ENCODE assay signal across 23 mouse cellular contexts in the genomic region with DNA sequence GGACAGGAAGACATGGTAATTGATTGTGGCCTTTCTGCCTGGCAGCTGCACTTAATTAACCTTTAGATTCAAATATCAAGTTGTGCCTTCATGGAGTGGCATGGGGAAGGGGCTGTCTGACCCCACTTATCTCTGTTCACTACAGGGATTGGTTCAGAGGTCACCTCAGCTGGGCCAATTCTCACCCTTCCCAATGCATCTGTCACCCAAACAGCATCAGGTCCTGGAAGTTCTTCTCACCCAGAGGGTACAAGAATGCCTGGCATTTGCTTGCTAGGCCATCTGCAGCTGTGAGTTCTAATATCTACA.
A peak's percentile ranks its signal among the peaks of the same experiment; 100 is the strongest.
DNase-seq lines count a peak whose midpoint lies in the region; ATAC-seq lines count a peak whose summit lies in the region.
"Had no signal": no experiment of that assay in that cellular context is flagged by ENCODE, and none has a peak within 500 bp of the region (broad histone marks: within the 10 kb centered on the region; RNA-seq: fewer than 3 reads in every experiment).

No protein-coding gene starts in this region.

- no peaks in the 10 kb centered on the region; the same call in 1 of the 2 replicates for H3K4me1 ChIP-seq in hindbrain, embryonic 14.5 days (replicated peaks; ENCODE audit: control insufficient read depth, insufficient read depth, low read length)
- H3K4me1 ChIP-seq: heart, embryonic 15.5 days; limb, embryonic 15.5 days; megakaryocyte, embryonic 14.5 days; neural tube, embryonic 15.5 days had no signal

- DNase-seq in heart, adult 11 months = peak; percentile 77
- no peak for DNase-seq in heart, postnatal 25 days (ENCODE audit: low spot score)
- peak; percentile 9 for DNase-seq in embryo, embryonic 9.5 days (ENCODE audit: extremely low spot score)
- DNase-seq in hindbrain, embryonic 14.5 days (ENCODE audit: low spot score) = no peak
- peak; percentile 33 for DNase-seq in retina, embryonic 14.5 days (ENCODE audit: low spot score)
- DNase-seq in gastrocnemius, adult 8-10 months (ENCODE audit: low spot score in 2 of 2) = no peak
- DNase-seq in left cerebral cortex, postnatal 14 days (ENCODE audit: low spot score in 2 of 2) = no peak
- DNase-seq in spleen, postnatal 4 days (ENCODE audit: low spot score in 2 of 2) = no peak
- DNase-seq: adrenal gland, adult 8-10 months; cerebellum, postnatal 14 days; kidney, adult 11 months; kidney, postnatal 4 days; layer of hippocampus, adult 9-11 months; lung, embryonic 14.5 days; lung, postnatal 36 days had no signal

- H3K9ac ChIP-seq in hindbrain, embryonic 14.5 days = no peak overlapping the region
- H3K9ac ChIP-seq: heart, embryonic 15.5 days; limb, embryonic 15.5 days; liver, embryonic 14.5 days; lung, embryonic 14.5 days; neural tube, embryonic 15.5 days had no signal

- no peaks in the 10 kb centered on the region for H3K27me3 ChIP-seq in hindbrain, embryonic 14.5 days (ENCODE audit: control insufficient read depth, insufficient read depth, low read length)
- H3K27me3 ChIP-seq: heart, embryonic 15.5 days; limb, embryonic 15.5 days; megakaryocyte, embryonic 14.5 days; neural tube, embryonic 15.5 days had no signal

- no peaks in the 10 kb centered on the region for H3K36me3 ChIP-seq in hindbrain, embryonic 14.5 days (replicated peaks; ENCODE audit: control insufficient read depth, insufficient read depth)
- H3K36me3 ChIP-seq: heart, embryonic 15.5 days; limb, embryonic 15.5 days; neural tube, embryonic 15.5 days had no signal

- H3K27ac ChIP-seq in hindbrain, embryonic 14.5 days = no peak overlapping the region
- H3K27ac ChIP-seq: heart, embryonic 15.5 days; left cerebral cortex, adult 2 months; limb, embryonic 15.5 days; liver, embryonic 14.5 days; neural tube, embryonic 15.5 days; stomach, postnatal 0 days had no signal

- ATAC-seq in hindbrain, embryonic 14.5 days (ENCODE audit: low FRiP score) = peak; percentile 21; the same call in 1 of the 2 replicates
- ATAC-seq: Patski had no signal

- no peak overlapping the region for H3K4me3 ChIP-seq in hindbrain, embryonic 14.5 days (replicated peaks; ENCODE audit: low read length)
- H3K4me3 ChIP-seq: heart, embryonic 15.5 days; left cerebral cortex, adult 2 months; limb, embryonic 15.5 days; megakaryocyte, embryonic 14.5 days; neural tube, embryonic 15.5 days had no signal

- intact Hi-C loops in heart, postnatal 25 days (cut with DNase I) = no loop called here
- intact Hi-C loops in left cerebral cortex, postnatal 14 days (cut with DNase I) = no loop called here

- no peaks in the 10 kb centered on the region for H3K9me3 ChIP-seq in hindbrain, embryonic 14.5 days (ENCODE audit: control insufficient read depth, low read length)
- H3K9me3 ChIP-seq: heart, embryonic 15.5 days; limb, embryonic 15.5 days; neural tube, embryonic 15.5 days had no signal

- H3K4me2 ChIP-seq in hindbrain, embryonic 14.5 days (replicated peaks) = no peak overlapping the region
- H3K4me2 ChIP-seq: heart, embryonic 15.5 days; limb, embryonic 15.5 days; lung, embryonic 14.5 days; neural tube, embryonic 15.5 days had no signal

Comparison
In these comparisons a context has a peak if more than half of its experiments do, and no peak if none do; other contexts are left out.
1. DNase-seq: peak in heart, adult 11 months (single experiment), embryo, embryonic 9.5 days (single experiment) and retina, embryonic 14.5 days (single experiment); none in heart, postnatal 25 days (single experiment), hindbrain, embryonic 14.5 days (single experiment), gastrocnemius, adult 8-10 months (0 of 2), left cerebral cortex, postnatal 14 days (0 of 2) and spleen, postnatal 4 days (0 of 2).